Mouse (Mus musculus): ENCODE measurements around the gene Cant1.
A peak's percentile ranks its signal among the peaks of the same experiment; 100 is the strongest.

The Cant1 gene

GRCm38 (mm10) chr11:118368330-118368729 is 50.6 kb downstream of the Cant1 start:
- DNase-seq, result no peak

GRCm38 (mm10) chr11:118366559-118366958 is 52.3 kb downstream of the Cant1 start:
- DNase-seq, result no peak

- DNase-seq, result no peak
These were observed 52.8 kb downstream of the Cant1 start for GRCm38 (mm10) chr11:118366108-118366507.

GRCm38 (mm10) chr11:118365171-118365570 is 53.7 kb downstream of the Cant1 start:
- DNase-seq, result no peak

- DNase-seq, result no peak
These were observed 54.9 kb downstream of the Cant1 start for GRCm38 (mm10) chr11:118364021-118364420.

GRCm38 (mm10) chr11:118362971-118363518 is 55.8 kb downstream of the Cant1 start:
- peak; percentile 55 for DNase-seq

- no peak for DNase-seq
These were observed 56.4 kb downstream of the Cant1 start for GRCm38 (mm10) chr11:118362501-118362900.

GRCm38 (mm10) chr11:118360907-118361341 is 58.0 kb downstream of the Cant1 start:
- DNase-seq, result no peak

GRCm38 (mm10) chr11:118360491-118360890 is 58.4 kb downstream of the Cant1 start:
- no peak for DNase-seq
